Mouse (Mus musculus) cerebellum, adult 2 months (tissue): ENCODE results near the gene Slit3. TPM values are rescaled to one million over a fixed set of nuclear protein-coding genes. Genes with fewer than 3 reads are reported as not detected.

Source experiments
- DNase-seq, 2 experiments: peaks; one replicate each; pipeline ENCODE4 v3.0.0; 2021
- H3K27ac ChIP-seq: fragments of 200-500 bp; 2 replicates; pipeline ENCODE4 v1.5.1; 2012; ENCODE audit warnings: low read length, control low read depth, inconsistent platforms; ENCODE audit not compliant: insufficient read depth
- H3K27me3 ChIP-seq: fragments of 200-500 bp; 2 replicates; pipeline ENCODE4 v1.6.1; 2012; ENCODE audit warnings: inconsistent platforms, mild to moderate bottlenecking, low read length, moderate library complexity; ENCODE audit not compliant: control insufficient read depth, insufficient read depth
- H3K4me1 ChIP-seq: fragments of 200-500 bp; 2 replicates; pipeline ENCODE4 v1.6.1; 2011; ENCODE audit warnings: low read length; ENCODE audit not compliant: control insufficient read depth, insufficient read depth
- H3K4me3 ChIP-seq: fragments of 200-500 bp; replicated peaks from 2 replicates; pipeline ENCODE3; 2011; ENCODE audit warnings: mild to moderate bottlenecking, low read depth, low read length, control low read depth; ENCODE audit not compliant: insufficient read depth
- CTCF ChIP-seq: fragments of 200-500 bp; IDR thresholded peaks from 2 replicates; pipeline ENCODE4 v1.5.1; 2011; ENCODE audit warnings: low read depth, mild to moderate bottlenecking, control low read depth, low read length, moderate library complexity, borderline replicate concordance; ENCODE audit not compliant: insufficient read depth
- POLR2A ChIP-seq: fragments of 200-500 bp; IDR thresholded peaks from 2 replicates; pipeline ENCODE4 v1.6.1; 2011; ENCODE audit warnings: low read length, control low read depth, borderline replicate concordance; ENCODE audit not compliant: insufficient read depth
- WGBS: fragments of 180-500 bp; shearing (Covaris S2); methylation state at CpG from one replicate; pipeline ENCODE4 v1.1.7; 2018; 5-methylcytosine and 5-hydroxymethylcytosine counted together
- polyA plus RNA-seq: library from polyadenylated mRNA; depleted of rRNA; stranded (reverse); fragments of >200 nt; gene quantifications from 2 replicates; pipeline ENCODE4 v1.2.3, GENCODE M21; 2012

Slit3 gene
- polyA plus RNA-seq, 1 experiment: 10.0 TPM

GRCm38 (mm10) chr11:35305910-35306309 lies 184.9 kb downstream of the Slit3 start:
- DNase-seq: peak; percentile 60 to 81
- Histone ChIP-seq H3K4me3 (no peak overlapping the region), H3K27ac (peak overlapping the region; percentile 85; the same call in 1 of the 2 replicates), H3K27me3 (no peaks in the 10 kb centered on the region), H3K4me1 (peaks cover 25% of the 10 kb centered on the region)
- WGBS: 15% methylated on average over 3 of the region's 3 CpGs
- TF ChIP-seq POLR2A (no peak), CTCF (no peak)

GRCm38 (mm10) chr11:35306922-35307321 lies 185.9 kb downstream of the Slit3 start:
- no peaks in the 10 kb centered on the region for H3K27me3 ChIP-seq
- WGBS: 92% methylated on average over 5 of the region's 5 CpGs
- H3K4me3 ChIP-seq: no peak overlapping the region
- DNase-seq: no peak
- TF ChIP-seq CTCF (no peak), POLR2A (no peak)
- peaks cover 25% of the 10 kb centered on the region for H3K4me1 ChIP-seq
- H3K27ac ChIP-seq: no peak overlapping the region

DNA sequence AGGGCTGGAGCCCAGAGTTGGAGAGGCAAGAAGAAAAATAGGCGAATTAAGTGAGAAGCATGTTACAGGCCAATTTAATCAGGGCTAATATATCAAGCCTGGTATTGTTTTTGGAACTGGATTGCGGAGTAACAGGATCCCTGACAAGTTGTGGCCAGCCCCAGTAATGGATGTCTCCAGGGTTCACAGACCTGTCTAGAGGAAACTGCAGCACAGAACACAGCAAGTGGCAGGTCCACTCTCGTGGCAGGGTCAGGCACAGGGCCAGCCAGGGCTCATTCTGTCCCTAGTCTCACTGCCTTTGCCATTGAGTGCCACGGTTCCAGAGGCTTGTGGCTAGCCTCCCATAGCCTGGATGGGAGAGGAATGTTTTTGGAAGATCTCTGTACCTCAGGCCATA lies 187.0 kb downstream of the Slit3 start:
- Histone ChIP-seq H3K4me3 (no peak overlapping the region), H3K4me1 (peaks cover 21% of the 10 kb centered on the region), H3K27ac (no peak overlapping the region), H3K27me3 (no peaks in the 10 kb centered on the region)
- WGBS: 43% methylated on average over 4 of the region's 4 CpGs
- TF ChIP-seq POLR2A (no peak), CTCF (no peak)
- peak; percentile 54 to 61 for DNase-seq

GRCm38 (mm10) chr11:35315449-35316028 lies 194.5 kb downstream of the Slit3 start:
- Histone ChIP-seq H3K27ac (no peak overlapping the region), H3K27me3 (no peaks in the 10 kb centered on the region), H3K4me1 (peaks cover 7% of the 10 kb centered on the region), H3K4me3 (no peak overlapping the region)
- TF ChIP-seq POLR2A: no peak
- no peak for DNase-seq
- WGBS: 87% methylated on average over 5 of the region's 5 CpGs

DNA sequence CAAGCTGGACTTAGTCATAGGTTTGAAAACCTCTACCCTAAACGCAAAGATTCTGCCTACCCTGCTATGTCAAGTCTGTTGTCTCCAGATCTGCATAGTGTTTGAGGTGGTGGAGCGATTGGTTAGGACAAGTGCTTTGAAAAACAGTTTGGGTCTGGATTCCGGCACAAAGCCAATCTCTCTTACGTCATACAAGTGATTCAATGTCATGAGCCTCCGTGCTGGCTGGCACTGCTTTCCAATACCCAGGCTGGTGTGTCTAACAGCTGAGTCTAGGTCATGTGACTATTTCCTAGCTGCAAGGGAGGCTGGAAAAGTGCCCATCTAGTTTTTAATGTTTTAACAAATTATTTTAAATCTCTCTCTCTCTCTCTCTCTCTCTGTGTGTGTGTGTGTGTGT lies 196.2 kb downstream of the Slit3 start:
- no peak for DNase-seq
- 81% methylated on average over 5 of the region's 5 CpGs for WGBS
- no peaks in the 10 kb centered on the region for H3K27me3 ChIP-seq
- no peak overlapping the region for H3K27ac ChIP-seq
- TF ChIP-seq POLR2A (no peak), CTCF (no peak)
- no peak overlapping the region for H3K4me3 ChIP-seq
- H3K4me1 ChIP-seq: peaks cover 7% of the 10 kb centered on the region

GRCm38 (mm10) chr11:35317775-35318432 lies 196.9 kb downstream of the Slit3 start:
- no peak overlapping the region for H3K4me3 ChIP-seq
- DNase-seq: no peak
- peaks cover 7% of the 10 kb centered on the region for H3K4me1 ChIP-seq
- H3K27ac ChIP-seq: no peak overlapping the region
- H3K27me3 ChIP-seq: no peaks in the 10 kb centered on the region
- 67% methylated on average over 7 of the region's 7 CpGs for WGBS
- TF ChIP-seq POLR2A (no peak), CTCF (no peak)

DNA sequence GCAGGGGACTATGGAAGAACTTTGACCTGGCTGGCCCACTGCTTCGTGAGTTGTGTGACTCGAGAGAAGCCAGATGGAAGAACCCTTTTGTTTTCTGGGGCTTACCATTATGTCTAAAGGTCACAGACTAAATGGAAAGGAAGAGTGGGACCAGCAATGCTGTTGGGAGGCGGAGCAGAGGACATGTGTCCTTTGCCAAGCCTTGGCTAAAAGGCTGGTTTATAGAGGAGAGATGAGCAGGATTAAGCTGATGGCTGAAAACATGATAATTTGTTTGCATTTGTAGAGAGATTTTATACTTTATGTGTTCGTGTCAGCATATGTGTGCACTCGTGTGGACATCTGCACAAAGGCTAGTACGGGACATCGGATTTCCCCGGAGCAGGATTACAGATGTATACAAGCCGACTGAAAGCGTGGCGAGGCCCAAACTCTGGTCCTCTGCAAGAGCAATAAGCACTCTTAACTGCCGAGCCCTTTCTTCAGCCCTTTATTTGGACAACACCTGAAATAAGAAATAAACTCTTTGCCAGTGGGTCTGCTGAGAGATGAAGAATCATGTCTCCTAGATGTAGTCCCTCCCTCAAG lies 197.5 kb downstream of the Slit3 start:
- Histone ChIP-seq H3K27ac (no peak overlapping the region), H3K4me1 (peaks cover 7% of the 10 kb centered on the region), H3K27me3 (no peaks in the 10 kb centered on the region), H3K4me3 (no peak overlapping the region)
- TF ChIP-seq CTCF (no peak), POLR2A (no peak)
- no peak for DNase-seq
- WGBS: 88% methylated on average over 12 of the region's 12 CpGs

DNA sequence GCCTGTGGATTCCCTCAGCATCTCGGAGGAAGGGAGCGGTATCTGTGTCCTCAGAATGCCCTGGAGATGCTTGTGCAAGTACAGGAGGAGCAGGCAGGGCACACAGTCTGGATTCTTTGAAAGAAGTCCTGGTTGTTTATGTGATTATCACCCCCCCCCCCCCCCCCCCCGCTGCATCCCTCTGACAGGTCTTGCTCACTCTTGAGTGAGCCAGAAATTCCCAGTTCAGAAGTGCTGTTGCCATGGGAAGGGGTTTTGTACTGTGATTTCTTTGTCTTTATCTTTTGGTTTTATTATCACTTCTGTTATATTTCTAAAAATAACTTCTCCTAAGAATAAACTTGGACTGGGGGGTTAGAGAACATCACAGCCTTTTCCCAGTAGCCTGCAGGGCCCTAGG lies 199.5 kb downstream of the Slit3 start:
- TF ChIP-seq CTCF (no peak), POLR2A (no peak)
- DNase-seq: no peak
- no peak overlapping the region for H3K27ac ChIP-seq
- H3K27me3 ChIP-seq: no peaks in the 10 kb centered on the region
- H3K4me1 ChIP-seq: peaks cover 7% of the 10 kb centered on the region
- 76% methylated on average over 3 of the region's 3 CpGs for WGBS
- no peak overlapping the region for H3K4me3 ChIP-seq
